Mouse (Mus musculus): Measurements from ENCODE around the gene Mboat7. TPM values are rescaled to one million over a fixed set of nuclear protein-coding genes. Genes with fewer than 3 reads are reported as not detected.
"Not testable (repeated sequence)": the region's sequence is repeated elsewhere in the genome, so short reads cannot be mapped to it uniquely, and the experiment has no call there.

Mboat7 gene
- 25.5 and 28.4 TPM in 2 replicates for polyA plus RNA-seq (2014; fragmentation: Nextera tagmentation; extraction: Ambion mirVana)

DNA sequence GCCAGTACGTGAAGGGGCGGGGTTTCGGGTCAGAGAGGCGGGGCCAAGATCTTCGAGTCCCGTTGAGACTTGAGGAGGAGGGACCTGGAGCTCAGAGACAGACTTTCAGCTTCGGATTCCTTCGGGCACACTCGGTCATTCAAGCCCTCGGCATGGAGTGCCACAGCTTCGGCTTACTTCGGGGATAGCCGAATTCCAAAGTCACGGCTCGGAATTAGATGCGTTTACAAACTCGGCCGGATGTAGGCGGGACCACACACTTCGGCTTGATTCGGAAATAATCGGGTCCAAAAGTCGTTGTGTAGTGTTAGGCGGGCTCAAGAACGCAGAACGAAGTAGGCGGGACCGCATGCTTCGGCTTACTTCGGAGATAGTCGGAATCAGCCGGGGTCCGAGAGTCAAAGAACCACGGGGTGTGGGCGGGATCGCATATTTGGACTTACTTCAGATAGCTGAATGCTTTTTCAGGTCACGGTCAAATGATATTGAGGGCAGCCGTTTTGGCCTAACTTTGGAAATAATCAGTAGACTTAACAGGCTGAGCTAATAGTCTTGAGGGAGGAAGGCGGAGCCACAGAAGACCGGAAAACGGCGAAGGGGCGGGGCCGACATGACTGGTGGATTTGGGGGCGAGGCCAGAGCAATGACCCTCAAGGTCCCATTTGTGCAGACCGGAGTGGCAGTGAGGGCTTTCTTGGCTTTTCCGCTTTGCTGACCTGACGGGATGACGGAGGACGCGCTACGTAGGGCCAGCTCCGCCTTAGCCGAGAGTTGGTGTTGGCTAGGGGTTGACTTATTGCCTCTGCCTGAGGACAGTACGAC is at the start of gene Mboat7:
Gene Mboat7, minus strand, starts transcription at position 537 of the 822 bp plus-strand sequence.
- Histone ChIP-seq H3K4me3 (ENCODE audit: control insufficient read depth in 1 of 2, insufficient read depth in 1 of 2, low read depth in 1 of 2, low read length in 2 of 2) (peak within 1 kb of the TSS; percentile 59 to 66), H3K9ac (ENCODE audit: low read length) (peak within 1 kb of the TSS; percentile 85), H3K9me3 (ENCODE audit: control insufficient read depth, low read length) (no peaks in the 10 kb centered on the region), H3K27ac (replicated peaks in 1 of 2; ENCODE audit: control insufficient read depth in 1 of 2, insufficient read depth in 1 of 2, low read depth in 2 of 2, low read length in 2 of 2) (peak within 1 kb of the TSS; percentile 96 to 98), H3K27me3 (ENCODE audit: control insufficient read depth, insufficient read depth, low read length) (no peaks in the 10 kb centered on the region), H3K4me2 (ENCODE audit: low read length) (peak within 1 kb of the TSS; percentile 76), H3K36me3 (ENCODE audit: control insufficient read depth, insufficient read depth, low read length) (peaks cover 39% of the 10 kb centered on the region), H3K4me1 (ENCODE audit: control insufficient read depth in 2 of 2, insufficient read depth in 2 of 2, low read length in 2 of 2) (peaks cover 13 to 16% of the 10 kb centered on the region in 2 experiments)
- under 1% methylated on average over 55 of the region's 55 CpGs for WGBS
- peak; percentile 90 for ATAC-seq (ENCODE audit: insufficient number of reproducible peaks, insufficient read depth, low FRiP score, low read depth)

GRCm38 (mm10) chr7:3732675-3733074 is 39.4 kb upstream of the Mboat7 start:
- ATAC-seq (ENCODE audit: insufficient number of reproducible peaks, insufficient read depth, low FRiP score, low read depth); H3K36me3 ChIP-seq (ENCODE audit: control insufficient read depth, insufficient read depth, low read length); H3K4me2 ChIP-seq (ENCODE audit: low read length); H3K9me3 ChIP-seq (ENCODE audit: control insufficient read depth, low read length); H3K9ac ChIP-seq (ENCODE audit: low read length); H3K27ac ChIP-seq (replicated peaks in 1 of 2; ENCODE audit: control insufficient read depth in 1 of 2, insufficient read depth in 1 of 2, low read depth in 2 of 2, low read length in 2 of 2); H3K4me1 ChIP-seq (ENCODE audit: control insufficient read depth in 2 of 2, insufficient read depth in 2 of 2, low read length in 2 of 2); H3K4me3 ChIP-seq (ENCODE audit: control insufficient read depth in 1 of 2, insufficient read depth in 1 of 2, low read depth in 1 of 2, low read length in 2 of 2); H3K27me3 ChIP-seq (ENCODE audit: control insufficient read depth, insufficient read depth, low read length): not testable (repeated sequence)
- no CpG with 5 or more reads among the region's 1 CpGs for WGBS

DNA sequence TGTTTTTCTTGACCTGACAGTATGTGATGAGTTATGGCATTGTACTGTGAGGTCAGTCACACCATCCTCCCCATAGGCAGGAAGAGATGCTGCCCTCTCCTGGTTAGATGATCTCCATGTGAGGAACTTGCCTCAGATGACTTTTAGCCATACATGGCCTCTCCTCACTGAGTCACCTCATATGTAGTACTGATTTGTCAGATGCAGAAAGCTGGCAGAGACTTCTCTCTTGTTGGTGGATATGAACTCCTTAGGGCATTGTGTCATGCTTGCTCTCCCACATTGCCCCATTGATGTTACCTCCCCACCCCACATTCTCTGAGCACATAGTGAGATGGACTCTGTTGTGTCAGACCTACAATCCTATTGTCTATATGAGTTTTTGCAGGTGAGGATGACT is 32.1 kb upstream of the Mboat7 start:
- not testable (repeated sequence) for H3K9ac ChIP-seq (ENCODE audit: low read length); H3K4me1 ChIP-seq (ENCODE audit: control insufficient read depth in 2 of 2, insufficient read depth in 2 of 2, low read length in 2 of 2); H3K4me2 ChIP-seq (ENCODE audit: low read length); ATAC-seq (ENCODE audit: insufficient number of reproducible peaks, insufficient read depth, low FRiP score, low read depth); H3K36me3 ChIP-seq (ENCODE audit: control insufficient read depth, insufficient read depth, low read length); H3K4me3 ChIP-seq (ENCODE audit: control insufficient read depth in 1 of 2, insufficient read depth in 1 of 2, low read depth in 1 of 2, low read length in 2 of 2); H3K27ac ChIP-seq (replicated peaks in 1 of 2; ENCODE audit: control insufficient read depth in 1 of 2, insufficient read depth in 1 of 2, low read depth in 2 of 2, low read length in 2 of 2); H3K27me3 ChIP-seq (ENCODE audit: control insufficient read depth, insufficient read depth, low read length); H3K9me3 ChIP-seq (ENCODE audit: control insufficient read depth, low read length)

- H3K27me3 ChIP-seq (ENCODE audit: control insufficient read depth, insufficient read depth, low read length); H3K4me3 ChIP-seq (ENCODE audit: control insufficient read depth in 1 of 2, insufficient read depth in 1 of 2, low read depth in 1 of 2, low read length in 2 of 2); H3K9ac ChIP-seq (ENCODE audit: low read length); H3K9me3 ChIP-seq (ENCODE audit: control insufficient read depth, low read length); H3K27ac ChIP-seq (replicated peaks in 1 of 2; ENCODE audit: control insufficient read depth in 1 of 2, insufficient read depth in 1 of 2, low read depth in 2 of 2, low read length in 2 of 2); H3K4me2 ChIP-seq (ENCODE audit: low read length); H3K36me3 ChIP-seq (ENCODE audit: control insufficient read depth, insufficient read depth, low read length); H3K4me1 ChIP-seq (ENCODE audit: control insufficient read depth in 2 of 2, insufficient read depth in 2 of 2, low read length in 2 of 2); ATAC-seq (ENCODE audit: insufficient number of reproducible peaks, insufficient read depth, low FRiP score, low read depth): not testable (repeated sequence)
- WGBS: no CpG with 5 or more reads among the region's 3 CpGs
Observed at GRCm38 (mm10) chr7:3720268-3720667, 26.9 kb upstream of the Mboat7 start, which contains the start of gene Pirb. Gene Pirb (minus strand): TSS chr7:3720391.

- 39% methylated on average over 1 of the region's 1 CpGs for WGBS
- no peaks in the 10 kb centered on the region for H3K9me3 ChIP-seq (ENCODE audit: control insufficient read depth, low read length)
- no peak overlapping the region for H3K9ac ChIP-seq (ENCODE audit: low read length)
- H3K27ac ChIP-seq (replicated peaks in 1 of 2; ENCODE audit: control insufficient read depth in 1 of 2, insufficient read depth in 1 of 2, low read depth in 2 of 2, low read length in 2 of 2): no peak overlapping the region
- H3K27me3 ChIP-seq (ENCODE audit: control insufficient read depth, insufficient read depth, low read length): no peaks in the 10 kb centered on the region
- no peak overlapping the region for H3K4me2 ChIP-seq (ENCODE audit: low read length)
- H3K4me1 ChIP-seq (ENCODE audit: control insufficient read depth in 2 of 2, insufficient read depth in 2 of 2, low read length in 2 of 2): no peaks in the 10 kb centered on the region
- peaks cover 2% of the 10 kb centered on the region; the same call in 1 of the 2 replicates for H3K36me3 ChIP-seq (ENCODE audit: control insufficient read depth, insufficient read depth, low read length)
- ATAC-seq (ENCODE audit: insufficient number of reproducible peaks, insufficient read depth, low FRiP score, low read depth): no peak
- H3K4me3 ChIP-seq (ENCODE audit: control insufficient read depth in 1 of 2, insufficient read depth in 1 of 2, low read depth in 1 of 2, low read length in 2 of 2): no peak overlapping the region
Observed at GRCm38 (mm10) chr7:3715249-3715648, 21.9 kb upstream of the Mboat7 start.

- Histone ChIP-seq H3K4me2 (ENCODE audit: low read length) (no peak overlapping the region), H3K4me3 (ENCODE audit: control insufficient read depth in 1 of 2, insufficient read depth in 1 of 2, low read depth in 1 of 2, low read length in 2 of 2) (no peak overlapping the region), H3K27me3 (ENCODE audit: control insufficient read depth, insufficient read depth, low read length) (no peaks in the 10 kb centered on the region), H3K4me1 (ENCODE audit: control insufficient read depth in 2 of 2, insufficient read depth in 2 of 2, low read length in 2 of 2) (no peaks in the 10 kb centered on the region), H3K27ac (replicated peaks in 1 of 2; ENCODE audit: control insufficient read depth in 1 of 2, insufficient read depth in 1 of 2, low read depth in 2 of 2, low read length in 2 of 2) (no peak overlapping the region), H3K36me3 (ENCODE audit: control insufficient read depth, insufficient read depth, low read length) (peaks cover 13% of the 10 kb centered on the region), H3K9me3 (ENCODE audit: control insufficient read depth, low read length) (no peaks in the 10 kb centered on the region), H3K9ac (ENCODE audit: low read length) (no peak overlapping the region)
- 29% methylated on average over 5 of the region's 5 CpGs for WGBS
- no peak for ATAC-seq (ENCODE audit: insufficient number of reproducible peaks, insufficient read depth, low FRiP score, low read depth)
Observed at GRCm38 (mm10) chr7:3712264-3712942, 19.1 kb upstream of the Mboat7 start.

- 77% methylated on average over 1 of the region's 1 CpGs for WGBS
- H3K27ac ChIP-seq (replicated peaks in 1 of 2; ENCODE audit: control insufficient read depth in 1 of 2, insufficient read depth in 1 of 2, low read depth in 2 of 2, low read length in 2 of 2): no peak overlapping the region
- no peak for ATAC-seq (ENCODE audit: insufficient number of reproducible peaks, insufficient read depth, low FRiP score, low read depth)
Observed at GRCm38 (mm10) chr7:3709000-3709399, 15.7 kb upstream of the Mboat7 start.

More at GRCm38 (mm10) chr7:3709000-3709399, 15.7 kb upstream of the Mboat7 start:
- no peak overlapping the region for H3K4me3 ChIP-seq (ENCODE audit: control insufficient read depth in 1 of 2, insufficient read depth in 1 of 2, low read depth in 1 of 2, low read length in 2 of 2)
- H3K9ac ChIP-seq (ENCODE audit: low read length): no peak overlapping the region
- no peak overlapping the region for H3K4me2 ChIP-seq (ENCODE audit: low read length)
- H3K4me1 ChIP-seq (ENCODE audit: control insufficient read depth in 2 of 2, insufficient read depth in 2 of 2, low read length in 2 of 2): peaks cover 5 to 20% of the 10 kb centered on the region in 2 experiments
- H3K9me3 ChIP-seq (ENCODE audit: control insufficient read depth, low read length): no peaks in the 10 kb centered on the region
- no peaks in the 10 kb centered on the region for H3K27me3 ChIP-seq (ENCODE audit: control insufficient read depth, insufficient read depth, low read length)
- H3K36me3 ChIP-seq (ENCODE audit: control insufficient read depth, insufficient read depth, low read length): peaks cover 41% of the 10 kb centered on the region
